Mouse (Mus musculus) ovary, adult 18-20 months (tissue): Measurements from ENCODE around the gene Gm21987.
A peak's percentile ranks its signal among the peaks of the same experiment; 100 is the strongest.
"Not testable (repeated sequence)": the region's sequence is repeated elsewhere in the genome, so short reads cannot be mapped to it uniquely, and the experiment has no call there.

ENCODE experiments used
- DNase-seq: peaks from one replicate; pipeline ENCODE4 v3.0.0; 2022; ENCODE audit warnings: low spot score, mixed read lengths

Gene Gm21987

DNA sequence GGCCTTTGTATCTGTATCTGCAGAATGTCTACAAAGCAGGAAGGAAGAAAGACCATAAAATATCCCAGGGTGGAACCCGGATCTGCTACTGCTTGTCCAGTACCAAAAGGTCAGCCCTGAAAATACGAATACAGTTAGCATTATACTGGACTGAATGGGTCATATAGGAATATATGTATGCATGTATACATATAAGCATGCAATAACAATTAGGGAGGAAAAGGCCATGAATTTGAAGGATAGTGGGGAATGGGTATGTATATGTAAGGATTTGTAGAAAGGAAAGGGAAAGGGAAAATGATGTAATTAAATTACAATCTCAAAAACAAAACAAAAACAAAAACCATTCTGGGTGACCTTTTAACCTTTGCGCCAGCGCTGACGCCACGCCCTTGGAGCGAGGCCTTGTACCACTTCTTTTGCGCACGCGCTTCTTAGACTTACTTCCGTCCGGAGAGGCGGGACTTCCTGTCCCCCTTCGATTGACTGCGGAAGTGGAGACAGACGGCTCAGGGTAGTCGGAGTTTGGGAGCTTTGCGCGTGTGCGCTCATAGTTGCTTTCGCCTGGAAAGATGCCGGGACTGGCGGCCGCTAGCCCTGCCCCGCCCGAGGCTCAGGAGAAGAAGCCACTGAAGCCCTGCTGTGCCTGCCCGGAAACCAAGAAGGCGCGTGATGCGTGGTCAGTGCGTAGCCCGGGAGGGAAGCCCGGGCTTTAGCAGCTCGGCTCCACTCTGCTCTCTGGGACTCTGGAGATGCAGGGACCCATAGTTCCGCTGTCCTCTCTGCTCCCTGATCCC lies at the start of gene Gm21987, which contains the start of gene Cox17:
Gene Gm21987, plus strand, starts transcription at position 512 of the 797 bp plus-strand sequence.
Gene Cox17, plus strand, starts transcription at position 463 of the 797 bp plus-strand sequence.
- DNase-seq = peak; percentile 89

- DNase-seq = no peak
These were observed 48.4 kb upstream of the Gm21987 start for GRCm38 (mm10) chr16:38298410-38298809.

GRCm38 (mm10) chr16:38302367-38302766 lies 44.5 kb upstream of the Gm21987 start:
- no peak for DNase-seq

DNA sequence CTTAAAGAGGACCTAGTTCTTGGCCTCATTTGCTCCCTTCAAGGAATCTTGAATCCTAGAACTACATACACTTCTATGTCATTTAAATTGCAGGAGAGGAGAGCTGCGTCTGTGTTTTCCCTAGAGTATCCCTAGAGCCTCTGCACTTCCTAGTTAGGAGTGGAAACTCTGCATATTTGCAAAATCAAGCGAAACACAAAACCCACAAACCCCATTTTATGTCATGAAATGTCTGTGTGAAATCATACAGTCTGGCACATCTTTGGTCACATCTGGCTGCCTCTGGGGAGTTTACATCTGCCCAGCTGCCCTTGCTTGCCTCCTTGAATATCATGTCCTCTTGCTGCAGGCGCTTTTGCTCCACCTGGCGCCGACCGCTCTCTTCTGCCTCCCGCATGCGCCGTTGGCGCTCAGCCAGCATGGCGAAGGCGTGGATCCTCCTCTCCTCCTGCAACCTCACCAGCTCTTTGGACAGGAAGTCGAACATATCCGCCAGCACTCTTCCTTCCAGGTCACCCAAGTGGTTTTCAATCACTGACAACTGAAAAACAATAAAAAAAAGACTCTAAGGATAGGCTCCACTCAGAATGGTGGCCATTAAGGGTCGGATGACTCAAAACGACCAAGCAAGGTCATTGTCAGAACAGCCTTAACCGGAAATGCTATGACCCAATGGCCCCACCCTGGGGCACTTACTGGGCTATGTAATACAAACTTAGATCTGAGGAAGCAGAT lies 42.2 kb upstream of the Gm21987 start:
- DNase-seq = peak; percentile 41

DNA sequence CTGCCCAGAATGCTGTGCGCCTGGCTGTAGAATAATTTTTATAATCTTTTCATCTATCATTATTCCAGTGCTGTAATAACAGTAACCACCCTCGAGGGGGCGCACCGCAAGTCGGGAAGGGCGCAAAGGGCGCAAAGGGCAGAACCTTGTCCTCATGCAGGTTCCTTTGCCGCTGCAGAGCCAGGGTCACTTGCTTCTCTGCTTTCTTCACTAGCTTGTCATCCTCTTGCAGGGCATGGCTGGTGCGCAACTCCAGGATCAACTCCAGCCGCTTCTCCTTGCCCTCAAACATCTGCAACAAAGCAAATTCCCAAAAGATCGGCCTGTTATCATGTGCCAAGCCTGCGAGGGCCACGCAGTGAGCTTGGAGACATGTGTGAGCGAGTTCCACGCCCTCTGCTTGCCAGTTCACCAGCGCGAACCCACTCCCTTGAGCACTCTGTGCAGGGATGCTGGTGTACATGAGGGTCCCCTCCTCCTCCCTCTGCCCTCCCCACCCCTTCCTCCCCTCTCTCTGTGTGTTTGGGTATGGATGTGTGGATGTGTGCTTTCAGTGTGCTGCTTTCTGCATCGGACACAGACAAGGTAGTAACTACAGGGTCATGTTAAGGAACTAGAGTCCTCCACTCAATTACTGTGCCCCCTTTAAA lies 40.1 kb upstream of the Gm21987 start:
- DNase-seq = no peak

DNA sequence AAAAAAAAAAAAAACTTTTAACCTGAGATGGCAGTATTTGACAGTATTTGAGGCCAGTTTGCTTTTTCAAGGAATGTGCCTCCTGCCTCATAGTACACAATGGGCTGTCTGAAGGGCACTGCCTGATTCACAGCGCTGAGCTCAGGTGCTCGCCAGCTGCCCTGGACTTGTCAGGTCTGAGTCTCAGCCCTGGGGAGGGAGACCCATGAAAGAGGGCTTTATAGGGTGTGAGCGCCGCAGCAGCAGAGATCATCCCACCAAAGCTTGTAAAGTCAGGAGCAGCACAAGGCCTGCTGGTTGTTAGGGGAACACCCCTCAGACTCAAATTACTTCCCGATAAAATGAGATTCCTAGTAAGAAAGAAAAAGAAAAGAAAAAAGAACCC lies 39.6 kb upstream of the Gm21987 start:
- no peak for DNase-seq

GRCm38 (mm10) chr16:38307651-38308050 lies 39.2 kb upstream of the Gm21987 start:
- DNase-seq = no peak

- DNase-seq = no peak
These were observed 38.6 kb upstream of the Gm21987 start for GRCm38 (mm10) chr16:38308195-38308594.

DNA sequence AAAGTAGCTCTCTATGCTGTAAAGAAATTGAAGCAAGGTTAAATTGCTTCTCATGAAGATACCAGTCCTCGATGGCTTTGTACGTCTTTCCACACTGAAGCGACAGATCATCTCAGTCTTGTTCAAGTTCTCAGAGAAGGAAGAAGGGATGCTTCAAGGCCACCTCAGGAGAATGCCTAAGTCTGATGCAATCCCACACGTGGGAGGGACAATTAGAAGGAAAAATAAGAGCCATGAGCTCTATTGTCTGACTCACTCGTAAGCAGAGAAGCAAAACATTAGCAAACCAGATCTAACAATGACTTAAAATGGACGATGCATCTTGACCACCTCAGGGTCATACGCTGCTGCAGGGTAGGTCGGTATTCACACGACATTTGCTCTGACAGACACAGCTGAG lies 28.3 kb upstream of the Gm21987 start:
- no peak for DNase-seq

DNA sequence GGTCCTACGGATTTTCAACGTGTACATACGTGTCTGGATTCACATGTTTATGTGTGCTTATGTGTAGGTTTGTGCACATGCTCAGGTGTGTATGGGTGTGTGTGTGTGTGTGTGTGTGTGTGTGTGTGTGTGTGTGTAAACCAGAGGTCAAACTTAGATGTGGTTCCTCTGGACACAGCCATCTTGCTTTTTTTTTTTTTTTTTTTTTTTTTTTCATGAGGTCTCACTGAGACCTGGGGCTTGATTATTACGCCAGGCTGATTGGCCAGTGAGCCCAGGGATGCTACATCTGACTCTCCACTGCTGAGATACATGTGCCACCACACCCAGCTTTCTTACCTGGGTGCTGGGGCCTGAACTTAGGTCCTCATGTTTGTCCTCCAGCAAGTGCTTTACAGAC lies 27.8 kb upstream of the Gm21987 start:
- DNase-seq = no peak

GRCm38 (mm10) chr16:38321452-38321935 lies 25.3 kb upstream of the Gm21987 start:
- no peak for DNase-seq

GRCm38 (mm10) chr16:38324311-38324710 lies 22.5 kb upstream of the Gm21987 start:
- no peak for DNase-seq

- no peak for DNase-seq
These were observed 20.0 kb upstream of the Gm21987 start for GRCm38 (mm10) chr16:38326778-38327397.

GRCm38 (mm10) chr16:38329340-38329739 lies 17.5 kb upstream of the Gm21987 start:
- no peak for DNase-seq

DNA sequence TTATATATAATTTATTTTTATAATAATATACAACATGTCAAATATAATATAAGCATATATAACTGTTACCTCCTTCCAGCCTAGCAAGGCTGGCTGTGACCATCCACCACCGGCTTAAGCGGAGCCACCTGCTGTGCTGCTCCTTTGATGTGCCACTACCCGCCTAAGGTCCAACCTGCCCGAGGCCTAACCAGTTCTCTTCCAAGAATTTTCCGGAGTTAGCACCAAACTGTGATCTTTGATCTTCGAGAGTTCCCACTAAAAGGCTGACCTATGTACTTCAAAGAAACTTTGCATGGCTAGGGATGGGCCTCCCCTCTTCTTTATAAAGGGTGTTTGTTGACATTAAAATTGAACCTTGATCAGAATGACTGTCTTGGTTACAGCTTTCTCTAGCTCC lies 12.4 kb upstream of the Gm21987 start:
- DNase-seq = no peak

- not testable (repeated sequence) for DNase-seq
These were observed 8.8 kb upstream of the Gm21987 start for GRCm38 (mm10) chr16:38338077-38338476.

DNA sequence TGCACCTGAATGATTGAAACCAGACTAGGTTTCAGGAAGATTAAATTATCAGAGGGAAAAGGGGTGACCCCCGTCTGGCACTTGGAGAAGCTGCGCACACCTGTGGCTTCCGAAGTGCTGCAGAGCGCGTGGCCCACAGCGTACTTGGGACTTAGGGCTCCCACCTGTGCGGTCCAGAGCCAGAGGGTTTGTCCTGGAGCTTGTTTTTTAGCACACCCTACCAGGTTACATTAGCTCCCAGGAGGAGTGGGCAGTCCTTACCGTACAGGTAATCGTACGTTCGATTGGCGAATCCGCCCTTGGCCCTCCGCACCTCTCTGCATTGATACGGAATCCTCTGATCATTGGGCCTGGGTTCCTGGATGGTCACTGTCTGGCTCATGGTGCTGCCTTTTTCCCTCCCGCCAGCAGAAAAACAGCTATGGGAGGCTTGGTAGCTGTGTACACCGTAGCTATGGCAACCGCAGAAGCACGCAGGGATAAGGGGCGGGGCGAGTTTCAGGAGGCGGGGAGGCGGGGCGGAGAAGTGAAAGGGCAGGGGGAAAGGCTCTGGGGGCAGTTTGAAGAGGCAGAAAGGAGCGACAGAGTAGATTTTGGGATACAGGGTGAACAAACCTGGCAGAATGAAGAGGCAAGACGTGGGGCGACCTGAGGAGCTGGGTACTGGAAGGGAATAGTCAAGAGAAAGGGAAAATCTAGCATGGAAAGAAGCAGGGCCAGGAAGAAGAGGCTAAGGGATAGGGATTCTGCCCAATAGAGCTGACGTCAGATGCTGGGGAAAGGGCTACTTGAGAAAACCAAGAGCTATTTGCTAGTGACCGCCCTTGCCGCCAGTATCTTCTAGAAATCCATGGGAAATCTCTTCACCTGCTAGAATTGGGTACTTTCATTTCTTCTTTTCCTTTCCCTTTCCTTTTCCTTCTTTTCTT lies 5.2 kb upstream of the Gm21987 start, which contains the start of gene Maats1:
Gene Maats1, minus strand, starts transcription at position 748 of the 929 bp plus-strand sequence.
- DNase-seq = peak; percentile 61

- DNase-seq = no peak
These were observed 1.7 kb upstream of the Gm21987 start for GRCm38 (mm10) chr16:38344941-38345725.

DNA sequence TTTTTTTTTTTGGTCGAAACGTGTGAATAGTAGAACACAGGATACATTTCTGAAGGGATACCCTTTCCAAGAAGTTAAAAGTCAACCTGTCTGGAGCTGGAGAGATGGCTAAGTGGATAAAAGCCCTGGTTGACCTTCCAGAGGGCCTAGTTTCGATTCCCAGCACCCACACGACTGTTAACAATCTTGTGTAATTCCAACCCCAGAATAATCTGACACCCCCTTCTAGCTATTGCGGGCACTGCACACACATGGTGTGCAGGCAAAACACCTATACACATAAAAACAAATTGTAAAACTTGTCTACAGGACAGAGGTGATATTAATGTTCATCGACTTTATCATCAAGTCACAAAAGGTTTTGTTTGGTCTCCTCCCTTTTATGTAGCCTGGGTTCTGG lies 748 bp downstream of the Gm21987 start:
- no peak for DNase-seq

DNA sequence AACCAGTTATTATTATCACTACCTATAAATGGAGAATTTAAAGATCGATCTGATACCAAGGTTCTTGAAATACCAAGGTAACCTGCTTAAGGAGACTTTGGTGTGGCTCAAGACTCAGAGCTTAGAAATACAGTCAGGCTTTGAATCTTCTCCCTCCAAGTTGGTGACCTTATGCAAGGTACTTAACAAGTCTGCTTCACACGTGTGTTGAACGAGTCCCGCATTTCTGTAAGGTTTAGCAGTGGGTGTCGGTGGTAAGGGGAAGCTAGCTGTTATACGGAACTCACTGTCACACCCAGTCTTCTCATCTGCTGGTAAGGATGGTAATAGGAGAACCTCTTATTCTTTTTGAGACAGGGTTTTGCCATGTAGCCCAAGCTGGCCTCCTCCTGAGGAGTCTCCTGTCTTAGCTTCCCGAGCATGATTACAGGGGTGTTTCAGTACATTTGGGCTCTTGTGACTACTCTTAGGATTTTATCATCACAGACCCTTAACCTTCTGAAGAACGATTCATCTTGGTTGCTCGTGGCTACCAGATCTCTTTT lies 1.4 kb downstream of the Gm21987 start:
- DNase-seq = no peak
